Mouse (Mus musculus): ENCODE results near the gene Cyren. TPM values are rescaled to one million over a fixed set of nuclear protein-coding genes. Genes with fewer than 3 reads are reported as not detected.

The Cyren gene
- total RNA-seq, 4 experiments from 2014 or later, result 4.3 to 6.2 (median 5.3) TPM

DNA sequence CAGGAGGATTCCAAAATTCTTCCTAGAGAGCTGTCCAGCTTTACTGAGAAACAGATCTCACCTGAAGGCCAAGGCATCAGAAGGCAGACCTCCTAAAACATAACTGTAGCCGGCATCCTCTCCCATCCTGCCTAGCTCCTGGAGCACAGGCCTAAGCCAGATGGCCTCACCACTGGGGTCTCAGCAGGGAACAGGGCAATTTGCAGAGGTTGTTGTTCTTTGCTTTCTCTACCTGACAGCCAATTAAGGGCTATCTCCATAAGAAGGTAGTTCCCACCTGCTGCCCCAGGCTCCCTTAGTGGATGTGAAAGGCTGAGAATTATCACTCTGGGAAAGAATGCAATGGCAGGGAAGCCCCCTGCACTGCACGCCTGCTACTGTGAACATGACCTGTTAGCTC is 23.1 kb upstream of the Cyren start:
- DNase-seq (ENCODE audit: low spot score in 2 of 2), result no peak

DNA sequence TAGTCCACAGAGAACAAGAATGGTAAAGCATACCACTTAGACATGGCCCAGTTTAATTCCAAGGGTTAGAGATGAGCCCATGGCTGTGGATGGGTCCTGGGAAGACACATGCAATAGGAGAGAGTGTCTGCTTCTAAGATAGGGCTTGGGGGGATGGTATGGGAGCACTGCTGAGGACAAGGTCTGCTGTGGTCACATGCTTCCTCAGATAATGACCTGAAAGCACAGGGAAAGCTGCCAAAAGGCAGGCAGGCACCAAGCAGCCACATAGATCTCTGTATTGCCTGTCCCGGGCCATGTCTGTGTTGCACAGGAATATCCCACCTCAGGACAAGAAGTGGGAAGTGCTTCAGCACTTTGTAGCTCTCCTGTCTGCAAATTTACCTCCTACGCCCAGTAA is 21.3 kb upstream of the Cyren start:
- no peak for DNase-seq (ENCODE audit: low spot score in 2 of 2)

DNA sequence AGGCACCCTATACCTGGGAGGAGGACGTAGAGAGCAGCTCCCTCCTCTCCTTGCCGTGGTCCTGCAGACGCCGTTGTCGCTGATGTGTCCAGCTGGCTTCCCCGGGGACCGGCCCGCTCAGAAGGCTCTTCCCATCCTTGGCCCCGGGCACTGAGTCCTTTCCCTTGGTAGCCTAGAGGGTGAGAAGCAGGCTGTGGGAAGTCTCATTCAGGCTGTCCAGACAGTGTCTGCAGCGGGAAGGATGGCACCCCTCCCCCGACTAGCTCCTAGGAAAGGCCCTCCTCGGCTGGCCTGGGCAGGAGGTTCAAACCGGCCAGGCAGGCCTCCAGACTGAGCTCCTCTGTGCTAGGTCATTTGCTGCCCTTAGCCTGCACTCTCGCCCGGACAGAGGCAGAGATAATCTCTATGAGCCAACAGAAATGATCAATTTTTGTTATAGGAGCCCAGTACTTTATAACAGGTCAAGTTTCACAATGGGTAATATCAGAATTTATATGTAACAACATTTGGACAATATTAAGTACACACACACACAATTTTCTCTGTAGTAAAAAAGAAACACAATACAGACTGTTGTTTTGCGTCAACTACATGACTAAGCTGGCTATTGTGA is 18.4 kb upstream of the Cyren start:
- DNase-seq (ENCODE audit: low spot score in 2 of 2), result no peak

DNA sequence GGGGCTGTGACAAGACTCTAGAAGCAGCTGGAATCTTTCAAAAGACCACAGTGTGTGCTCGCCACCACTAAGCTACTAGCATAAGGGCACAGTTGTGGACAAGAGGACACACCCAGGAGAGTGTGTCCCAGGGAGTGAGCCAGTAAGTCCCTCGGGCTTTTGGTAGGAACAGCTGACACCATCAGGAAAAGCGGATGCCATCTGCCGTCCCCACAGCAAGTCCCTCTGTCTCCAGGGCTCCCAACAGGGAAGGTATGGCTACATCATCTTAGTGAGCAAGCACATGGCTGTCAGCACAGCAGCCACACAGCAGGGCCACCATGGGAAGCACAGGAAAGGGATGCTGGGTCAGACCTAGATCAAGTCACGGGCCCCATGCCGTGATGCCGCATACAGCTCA is 17.7 kb upstream of the Cyren start:
- no peak for DNase-seq (ENCODE audit: low spot score in 2 of 2)

DNA sequence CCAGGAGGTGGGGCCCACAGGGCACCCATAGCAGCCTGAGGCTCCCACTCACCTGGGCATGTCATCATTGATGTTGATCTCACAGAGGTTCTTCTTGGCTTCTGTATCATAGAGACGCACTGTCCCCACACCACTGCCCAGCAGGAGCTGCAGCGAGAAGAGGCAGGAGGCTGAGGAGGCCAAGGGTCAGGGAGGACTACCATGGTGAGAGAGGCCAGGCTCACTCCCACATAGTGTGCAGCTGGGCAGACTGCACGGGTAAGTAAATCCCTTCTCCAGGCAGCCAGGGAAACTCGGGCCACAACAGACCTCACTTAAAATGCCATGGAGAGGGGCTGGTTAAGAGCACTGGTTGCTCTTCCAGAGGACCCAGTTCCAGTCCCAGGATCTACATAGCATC is 11.3 kb upstream of the Cyren start:
- no peak for DNase-seq (ENCODE audit: low spot score in 2 of 2)

DNA sequence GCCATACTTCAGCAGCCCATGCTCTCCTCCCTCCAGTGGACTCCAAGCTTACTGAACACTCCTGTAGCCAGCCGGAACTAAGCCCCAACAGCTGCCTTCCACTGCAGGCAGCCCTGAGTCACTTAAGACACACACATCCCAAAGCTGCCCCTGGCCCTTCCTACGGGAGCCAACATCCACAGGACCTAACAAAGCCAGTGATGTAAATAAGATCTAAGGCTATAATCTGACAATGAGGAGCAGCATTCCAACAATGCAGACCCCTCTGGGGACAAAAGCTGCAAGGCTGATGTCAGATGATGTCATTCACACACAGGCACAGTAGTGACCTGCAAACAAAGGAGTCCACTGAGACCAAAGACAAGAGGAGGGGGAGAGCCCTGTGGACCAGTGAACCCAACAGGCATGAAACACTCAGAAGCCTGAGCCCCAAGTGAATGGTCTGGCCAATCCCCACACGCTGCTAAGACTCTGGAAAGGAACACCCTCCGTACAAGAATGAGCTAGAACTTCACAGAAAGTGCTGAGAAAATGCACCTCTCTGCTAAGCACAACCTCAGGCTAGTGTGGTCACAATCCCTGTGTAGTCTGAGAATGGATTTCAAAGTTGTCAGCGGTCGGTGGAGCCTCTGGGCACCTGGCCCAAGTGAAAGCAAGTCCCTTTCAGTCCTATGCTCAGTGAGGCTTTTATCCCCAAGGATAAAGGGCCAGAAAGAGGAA is 9.4 kb upstream of the Cyren start:
- no peak for DNase-seq (ENCODE audit: low spot score in 2 of 2)

DNA sequence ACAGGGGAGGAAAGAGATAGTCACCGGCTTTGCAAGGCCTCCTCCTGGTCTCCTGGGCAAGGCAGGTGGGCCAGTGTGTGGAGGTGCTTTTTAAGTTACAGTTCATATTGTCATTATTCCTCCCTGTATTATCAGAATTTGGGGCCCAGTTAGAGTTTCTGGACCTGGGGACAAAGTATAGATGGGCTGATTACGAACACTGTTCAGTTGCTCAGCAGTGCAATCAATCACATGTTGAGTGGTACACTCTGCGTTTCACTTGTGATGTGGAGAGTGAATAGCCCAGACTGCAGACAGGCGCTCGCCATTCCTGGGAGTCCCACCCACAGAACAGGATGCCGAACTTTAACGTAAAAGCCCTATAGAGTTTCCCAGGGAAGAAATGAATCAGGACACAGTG is 6.9 kb upstream of the Cyren start:
- DNase-seq (ENCODE audit: low spot score in 2 of 2), result no peak

DNA sequence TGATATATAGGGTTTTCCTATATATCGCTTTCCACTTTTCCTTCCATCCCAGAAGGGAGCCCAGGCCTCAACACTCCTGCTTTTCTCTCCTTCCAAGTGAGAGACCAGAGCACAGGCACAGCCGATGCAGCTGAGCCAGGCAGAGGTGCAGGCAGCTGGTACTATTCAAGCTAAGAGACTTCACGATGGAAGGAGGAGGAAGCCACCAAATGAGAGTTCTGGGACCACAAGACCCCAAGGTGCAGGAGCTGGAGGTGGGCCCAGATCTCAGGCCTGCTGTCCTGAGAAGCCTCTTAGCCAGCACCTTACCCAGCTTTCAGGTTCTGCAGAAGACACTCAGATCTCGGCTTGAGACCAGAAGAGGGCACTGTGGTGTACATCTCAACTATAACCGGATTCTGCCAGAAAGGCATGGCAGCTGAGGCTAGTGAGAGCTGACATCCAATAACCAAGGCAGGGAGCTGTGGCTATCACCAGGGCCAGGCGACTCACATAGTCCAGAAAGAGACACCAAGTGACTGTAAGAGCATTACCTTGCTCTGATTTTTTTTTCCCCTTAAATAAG is 2.1 kb upstream of the Cyren start:
- DNase-seq (ENCODE audit: low spot score in 2 of 2), result peak in 1 of 2 experiments; percentile 66

DNA sequence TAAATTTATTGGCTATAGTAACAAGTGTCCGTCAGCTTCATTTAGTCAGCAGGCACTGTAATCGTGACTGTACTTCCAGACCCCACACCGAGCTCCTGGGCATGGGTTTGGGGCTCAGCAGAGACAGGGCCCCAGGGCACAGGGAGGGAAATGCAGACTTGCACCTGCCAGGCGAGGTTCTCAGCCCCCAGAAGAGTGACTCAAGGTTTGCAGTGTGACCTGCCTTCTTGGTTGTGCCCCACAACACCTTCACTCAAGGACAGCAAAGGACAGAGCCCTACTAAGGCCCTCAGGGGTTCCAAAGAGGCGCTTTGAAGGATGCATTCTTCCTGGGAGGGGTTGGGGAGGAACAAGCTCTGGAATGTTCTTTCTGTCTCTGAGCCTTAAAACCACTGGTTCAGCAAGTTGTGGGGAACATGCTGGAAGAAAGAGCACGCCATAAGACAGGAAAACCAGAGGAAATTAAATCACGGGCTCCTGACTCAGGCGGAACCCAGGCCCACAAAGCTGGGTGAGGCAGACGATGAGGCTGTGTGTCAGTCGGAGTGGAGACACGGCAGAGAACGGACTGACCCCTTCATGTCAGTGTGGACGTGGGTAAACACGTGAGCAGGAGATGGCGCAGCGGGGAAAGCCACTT is 1.4 kb upstream of the Cyren start:
- no peak for DNase-seq (ENCODE audit: low spot score in 2 of 2)

DNA sequence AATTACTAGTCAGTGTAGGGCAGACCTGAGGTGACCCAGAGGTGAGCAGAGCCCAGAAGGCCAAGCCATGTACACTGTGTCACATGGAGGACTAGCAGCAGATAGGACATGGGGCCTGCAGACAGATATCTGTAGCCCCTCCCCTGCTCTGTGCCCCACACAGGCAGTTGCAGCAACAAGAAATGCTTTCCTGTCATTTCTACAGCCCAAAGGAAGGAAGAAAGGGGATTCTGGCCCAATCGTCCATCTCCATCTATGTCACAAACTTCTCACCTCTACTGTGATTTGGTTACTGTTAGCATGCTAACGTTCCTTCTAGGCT is 1.1 kb downstream of the Cyren start:
- no peak for DNase-seq (ENCODE audit: low spot score in 2 of 2)

DNA sequence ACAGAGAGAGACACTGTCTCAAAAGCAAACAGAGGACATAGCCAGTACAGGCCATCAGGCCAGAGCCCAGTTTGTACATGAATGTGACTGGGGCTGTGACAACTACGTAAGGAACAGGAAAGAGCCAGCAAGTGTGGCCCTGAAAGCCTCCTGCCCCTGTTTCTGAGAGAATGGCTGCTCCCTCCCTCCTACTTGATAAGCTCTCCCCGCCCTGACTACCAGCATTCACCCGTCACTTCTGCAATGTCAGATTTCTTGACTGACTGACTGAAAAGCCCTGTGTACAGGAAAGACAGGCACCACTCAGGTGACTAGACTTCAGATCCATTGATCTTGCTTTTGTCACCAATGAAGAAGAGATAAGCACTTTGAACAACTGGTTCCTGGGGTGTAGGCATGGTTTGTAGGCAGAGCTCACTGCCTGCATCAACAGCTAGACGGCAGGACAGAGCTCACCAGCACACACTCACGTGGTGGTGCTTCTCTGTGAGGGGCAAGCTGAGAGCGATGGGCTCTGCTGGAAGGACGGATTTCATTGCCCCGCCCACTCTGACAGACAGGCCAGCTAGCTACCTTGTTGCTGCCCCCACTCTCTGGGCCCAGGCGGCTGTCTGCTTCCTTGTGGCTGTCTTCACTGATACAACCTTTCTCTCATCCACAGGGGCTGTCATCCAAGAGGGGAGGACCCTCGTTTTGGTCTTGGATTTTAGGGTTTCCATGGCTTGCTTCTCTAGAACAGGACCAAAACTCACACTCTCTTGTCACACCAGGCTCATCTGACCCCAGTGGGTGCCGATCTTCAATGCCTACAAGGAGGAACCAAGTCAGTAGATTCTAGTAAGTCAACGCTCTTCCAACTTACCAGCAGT is 1.7 kb downstream of the Cyren start:
- DNase-seq (ENCODE audit: low spot score in 2 of 2), result no peak

DNA sequence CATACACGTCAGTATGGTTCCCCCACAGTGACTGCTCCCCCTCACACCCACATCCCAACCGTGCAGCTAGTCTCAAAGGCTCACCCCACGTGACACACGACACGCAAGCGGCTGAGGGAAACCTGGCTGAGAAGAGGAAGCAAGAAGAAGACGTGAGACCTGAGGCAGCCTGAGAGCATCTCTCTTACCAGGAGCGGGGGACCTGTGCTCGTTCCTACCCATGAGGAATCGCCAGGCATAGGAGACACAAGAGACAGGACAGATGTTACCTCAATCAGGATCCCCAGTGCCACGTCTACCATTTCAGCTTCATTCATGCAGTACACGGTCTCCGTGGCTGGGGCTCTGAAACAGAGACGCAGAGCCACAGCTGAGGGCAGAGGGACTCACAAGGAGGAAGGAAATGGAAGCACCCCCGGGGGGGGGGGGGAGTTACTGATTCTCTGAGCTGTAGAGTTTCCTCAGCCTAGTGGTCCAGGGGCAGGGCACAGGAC is 2.5 kb downstream of the Cyren start:
- DNase-seq (ENCODE audit: low spot score in 2 of 2), result no peak

DNA sequence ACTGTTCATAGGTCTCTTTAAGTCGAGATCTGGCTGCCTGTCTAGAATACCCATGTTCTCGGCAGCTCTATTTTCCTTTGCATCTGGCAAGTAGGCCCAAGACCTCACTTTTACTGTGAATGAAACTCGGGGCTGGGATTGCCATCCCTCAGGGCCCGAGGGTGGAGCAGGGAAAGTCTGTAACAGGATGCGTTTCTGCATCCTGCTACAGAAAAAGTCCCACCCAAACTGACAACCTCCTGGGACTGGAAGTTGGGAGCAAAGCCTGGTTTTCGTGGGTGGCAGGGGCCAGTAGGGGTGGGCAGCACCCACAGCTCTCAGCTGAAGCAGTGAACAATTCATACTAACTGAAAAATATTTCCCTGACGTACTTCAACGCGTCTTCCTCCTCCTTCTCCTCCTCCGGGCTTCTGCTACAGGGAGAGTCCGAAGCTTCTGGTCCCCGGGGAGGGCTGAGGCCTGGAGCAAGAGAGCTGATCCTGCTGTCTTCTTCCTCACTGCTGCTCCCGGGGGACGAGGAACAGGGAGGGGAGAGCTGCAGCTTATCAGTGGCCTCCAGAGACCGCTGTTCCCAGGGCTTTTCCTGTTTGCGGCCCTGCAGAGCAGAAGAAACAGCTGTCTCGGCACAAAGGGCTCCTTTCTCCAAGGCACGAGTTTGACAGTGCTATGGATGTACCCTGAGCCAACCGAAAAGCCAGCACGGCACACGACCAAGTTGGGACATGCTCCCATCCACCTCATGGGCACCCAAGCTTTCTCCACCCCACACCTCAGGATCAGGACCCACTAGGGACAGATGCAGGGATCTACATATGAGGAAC is 3.5 kb downstream of the Cyren start:
- no peak for DNase-seq (ENCODE audit: low spot score in 2 of 2)

DNA sequence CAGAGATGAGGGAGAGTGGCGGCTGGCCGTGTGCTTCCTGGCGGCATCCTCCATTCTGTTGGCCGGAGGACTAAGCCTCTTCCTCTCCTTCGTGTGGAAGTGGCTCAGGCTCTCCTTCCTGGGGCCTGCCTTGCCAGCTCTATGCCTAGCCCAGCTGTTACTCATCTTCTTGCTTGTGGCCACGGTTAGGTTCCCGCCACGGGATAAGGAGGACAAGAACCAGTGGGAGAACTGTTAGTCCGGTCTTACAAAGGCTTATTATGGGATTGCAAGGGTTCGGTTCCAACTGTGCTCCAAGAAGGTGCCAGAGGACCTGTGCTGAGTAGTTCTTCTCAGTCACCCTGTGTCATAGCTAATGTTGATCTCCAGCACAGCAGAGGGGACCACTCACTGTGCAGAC is 5.0 kb downstream of the Cyren start:
- DNase-seq (ENCODE audit: low spot score in 2 of 2), result no peak

DNA sequence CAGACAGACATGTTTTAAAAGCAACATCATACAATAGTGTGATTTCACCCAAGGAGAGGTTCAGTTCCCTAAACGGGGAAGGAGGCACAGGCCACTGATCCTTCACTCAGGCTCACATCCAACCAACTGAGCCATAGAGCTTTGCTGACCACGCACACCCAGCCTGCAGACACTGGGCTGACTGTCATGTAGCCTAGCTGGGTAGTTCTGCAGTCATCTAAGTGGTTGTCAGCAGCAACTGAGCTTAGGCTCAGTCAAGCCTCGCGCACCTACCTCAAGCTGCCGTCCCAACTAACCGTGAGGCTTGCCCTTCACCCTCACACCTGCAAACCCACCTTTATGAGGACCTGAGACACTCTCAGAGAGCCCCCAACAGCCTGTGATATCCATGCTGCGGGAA is 5.9 kb downstream of the Cyren start:
- DNase-seq (ENCODE audit: low spot score in 2 of 2), result no peak

DNA sequence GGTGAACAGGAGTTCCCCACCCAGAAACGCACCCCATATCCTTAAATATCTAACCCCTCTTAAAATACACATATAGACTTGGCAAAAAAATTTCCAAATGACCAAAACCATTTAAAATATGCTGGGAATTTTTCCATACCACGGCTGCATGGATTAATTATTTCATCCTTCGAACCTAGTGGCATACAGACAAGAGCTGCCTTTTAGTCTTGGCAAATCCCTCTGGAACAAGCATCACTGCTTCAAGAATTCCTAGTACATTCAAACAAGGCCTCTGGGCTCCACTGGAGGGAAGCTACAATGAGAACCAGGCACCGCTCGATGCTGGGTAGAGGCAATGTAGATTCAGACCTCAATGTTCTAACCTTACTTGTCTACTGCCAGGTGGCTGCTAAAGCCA is 7.1 kb downstream of the Cyren start:
- no peak for DNase-seq (ENCODE audit: low spot score in 2 of 2)

DNA sequence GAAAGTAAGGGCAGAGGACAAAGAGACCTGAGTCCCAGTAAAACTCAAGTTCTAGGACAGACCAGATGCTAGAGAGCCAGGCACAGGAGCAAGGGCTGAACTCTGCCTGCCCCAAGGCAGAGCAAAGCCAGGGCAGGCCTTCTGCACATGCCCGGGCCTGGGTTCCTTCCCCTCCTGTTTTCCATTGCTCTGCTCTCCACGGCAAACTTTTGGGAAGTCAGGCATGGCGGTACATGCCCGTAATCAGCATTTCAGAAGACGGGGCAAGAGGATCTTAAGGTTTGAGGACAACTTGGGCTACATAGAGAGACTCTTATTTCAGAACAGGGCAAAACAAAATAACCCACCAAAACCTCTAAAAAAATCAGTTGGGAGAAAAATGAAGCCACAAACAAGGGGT is 7.7 kb downstream of the Cyren start:
- DNase-seq (ENCODE audit: low spot score in 2 of 2), result no peak

DNA sequence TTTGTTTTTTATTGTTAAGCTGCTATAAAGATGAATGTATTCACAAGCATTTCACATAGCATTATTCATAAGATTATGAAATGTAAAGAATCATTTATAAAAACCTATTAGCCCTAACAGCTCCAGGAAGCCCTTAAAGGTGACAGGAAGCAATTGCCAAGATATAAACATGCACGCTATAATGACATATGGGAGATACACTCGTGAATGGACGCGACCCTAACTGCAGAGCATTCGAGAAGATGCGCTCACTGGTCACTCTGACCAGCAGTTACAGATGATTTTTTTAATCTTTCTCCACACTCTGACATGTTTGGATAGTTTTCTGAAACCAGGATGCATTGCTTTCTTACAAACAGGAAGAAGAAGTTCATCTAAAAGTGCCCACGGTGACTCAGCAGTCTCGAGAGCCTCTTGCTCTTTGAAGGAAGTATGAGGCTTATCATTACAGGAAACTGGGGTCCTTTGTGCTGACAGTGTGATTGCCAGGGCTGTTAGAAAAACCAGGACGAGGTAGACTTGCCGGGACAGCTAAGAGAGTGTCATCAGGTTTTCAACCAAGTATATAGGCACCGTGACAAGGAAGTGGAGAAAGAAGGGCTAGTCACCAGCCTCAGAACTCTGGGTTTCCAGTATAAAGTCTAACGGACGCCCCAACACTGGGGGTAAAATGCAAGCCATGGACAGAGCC is 8.5 kb downstream of the Cyren start:
- no peak for DNase-seq (ENCODE audit: low spot score in 2 of 2)

DNA sequence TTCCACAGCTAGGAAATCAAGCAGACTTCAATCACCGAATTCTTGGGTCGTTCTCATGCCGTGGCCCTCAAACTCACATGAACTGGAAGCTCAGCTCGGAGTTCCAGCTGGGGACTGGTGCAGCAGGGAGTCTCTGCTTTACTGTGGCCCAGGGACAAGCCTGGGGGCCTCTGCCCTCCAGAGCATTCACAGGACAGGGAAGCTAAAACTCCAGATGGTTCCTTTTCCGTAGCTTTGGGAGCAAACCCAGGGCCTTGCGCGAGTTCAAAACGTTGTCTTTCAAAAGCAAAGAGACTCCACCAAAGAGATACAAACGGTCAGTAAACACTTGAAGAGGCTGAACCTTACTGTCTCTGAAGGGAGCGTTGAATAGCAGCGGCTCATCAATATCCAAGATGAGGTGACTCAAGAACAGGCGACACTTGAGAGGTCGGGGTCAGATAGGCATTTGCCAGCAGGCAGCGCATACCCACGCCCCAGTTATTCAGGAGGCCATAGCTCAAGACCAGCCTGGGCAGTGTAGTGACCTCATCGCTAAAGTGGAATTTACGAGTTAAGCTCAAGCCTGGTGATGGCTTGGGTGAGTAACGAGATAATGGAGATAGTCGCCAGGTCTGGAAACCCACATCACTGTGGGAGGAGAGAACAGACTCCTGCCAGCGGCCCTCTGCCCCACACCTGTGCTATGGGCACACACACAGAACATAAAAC is 9.2 kb downstream of the Cyren start:
- no peak for DNase-seq (ENCODE audit: low spot score in 2 of 2)

DNA sequence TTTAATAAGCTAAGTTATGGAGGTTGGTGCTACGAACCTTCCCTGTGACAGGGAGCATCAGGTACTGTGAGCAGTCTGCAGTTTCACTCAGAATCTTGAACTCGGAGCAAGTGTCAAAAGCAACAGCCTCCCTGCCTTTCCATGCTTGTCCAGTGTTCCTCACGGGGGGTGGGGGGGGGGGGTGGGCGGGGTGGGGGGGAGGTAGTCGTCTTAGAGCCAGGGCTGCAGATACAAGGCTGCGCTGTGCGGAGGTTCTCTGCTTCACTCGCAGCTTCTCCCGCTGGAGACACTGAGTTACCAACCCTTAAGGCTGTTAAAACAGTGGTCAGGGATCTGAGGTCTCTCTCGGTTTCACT is 9.9 kb downstream of the Cyren start:
- DNase-seq (ENCODE audit: low spot score in 2 of 2), result no peak

Measured in layer of hippocampus, adult 8-10 months (tissue).